Mouse (Mus musculus) E14TG2a.4 (cell line): Measurements from ENCODE around the gene Tacc2.

Source experiments
- H3K27me3 ChIP-seq: 2 replicates; pipeline ENCODE4 v1.6.1; 2014; ENCODE audit warnings: low read length, control low read depth; ENCODE audit not compliant: insufficient read depth
- H3K36me3 ChIP-seq: 2 replicates; pipeline ENCODE4 v1.6.1; 2014; ENCODE audit warnings: low read length, control low read depth; ENCODE audit not compliant: insufficient read depth
- H3K4me1 ChIP-seq: replicated peaks from 2 replicates; pipeline ENCODE4 v1.6.1; 2014; ENCODE audit warnings: low read depth, low read length, control low read depth
- H3K4me3 ChIP-seq: replicated peaks from 2 replicates; pipeline ENCODE4 v1.5.1; 2014; ENCODE audit warnings: mild to moderate bottlenecking, low read length
- H3K9me3 ChIP-seq: 2 replicates; pipeline ENCODE4 v1.6.1; 2014; ENCODE audit warnings: low read length, control low read depth
- CTCF ChIP-seq: conservative IDR thresholded peaks from 2 replicates; pipeline ENCODE4 v1.5.1; 2014; ENCODE audit warnings: low read length
- NANOG ChIP-seq: IDR thresholded peaks from 2 replicates; pipeline ENCODE4 v1.6.1; 2014; ENCODE audit warnings: borderline replicate concordance, low read length, mixed read lengths
- POU5F1 ChIP-seq: IDR thresholded peaks from 2 replicates; pipeline ENCODE4 v1.6.1; 2014; ENCODE audit warnings: low read length, borderline replicate concordance

Gene Tacc2

DNA sequence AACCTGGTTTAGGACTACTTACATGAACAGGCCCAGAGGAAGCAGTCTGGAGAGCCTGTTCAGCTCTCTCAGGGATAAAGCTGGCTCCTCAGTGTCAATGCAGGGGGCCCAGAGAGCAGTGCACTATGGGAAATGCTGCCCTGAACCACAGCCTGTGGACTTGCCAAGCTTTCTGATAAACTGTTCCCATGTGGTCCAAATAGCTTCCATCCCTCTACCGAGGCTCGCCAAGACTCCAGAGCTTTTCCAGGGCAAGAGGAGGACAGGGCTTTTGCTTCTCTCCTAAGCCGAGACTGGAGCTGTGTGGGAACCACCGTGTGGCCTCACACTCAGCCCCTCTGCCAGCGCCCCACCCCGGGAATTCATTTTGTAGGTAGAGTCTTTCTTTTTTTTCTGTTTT lies 101.2 kb downstream of the Tacc2 start:
- Histone ChIP-seq H3K4me1 (peaks cover 43% of the 10 kb centered on the region), H3K4me3 (no peak overlapping the region), H3K27me3 (no peaks in the 10 kb centered on the region), H3K9me3 (no peaks in the 10 kb centered on the region), H3K36me3 (peaks cover 72% of the 10 kb centered on the region)
- TF ChIP-seq CTCF (no peak), POU5F1 (no peak), NANOG (no peak)

DNA sequence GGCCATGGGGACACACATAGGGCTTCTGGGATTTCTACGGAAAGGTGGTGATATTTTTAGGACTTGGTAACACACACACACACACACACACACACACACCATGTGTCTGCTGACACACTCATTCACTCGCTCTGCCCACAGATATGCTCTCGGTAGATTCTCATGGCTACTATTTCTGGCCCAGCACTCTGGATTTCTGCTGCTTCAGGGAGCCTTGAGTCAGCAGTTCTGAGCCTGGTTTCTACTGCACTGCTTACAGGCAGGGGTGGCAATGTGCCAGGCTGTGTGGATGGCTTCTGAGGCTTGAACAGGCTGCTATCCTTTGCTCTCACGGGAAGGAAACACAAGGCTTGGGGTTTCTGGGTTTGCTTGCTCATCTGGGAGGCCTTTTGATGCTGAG lies 104.6 kb downstream of the Tacc2 start:
- Histone ChIP-seq H3K36me3 (peaks cover 53% of the 10 kb centered on the region), H3K4me1 (peaks cover 30% of the 10 kb centered on the region), H3K27me3 (no peaks in the 10 kb centered on the region), H3K9me3 (no peaks in the 10 kb centered on the region), H3K4me3 (no peak overlapping the region)
- TF ChIP-seq NANOG (no peak), CTCF (no peak), POU5F1 (no peak)

DNA sequence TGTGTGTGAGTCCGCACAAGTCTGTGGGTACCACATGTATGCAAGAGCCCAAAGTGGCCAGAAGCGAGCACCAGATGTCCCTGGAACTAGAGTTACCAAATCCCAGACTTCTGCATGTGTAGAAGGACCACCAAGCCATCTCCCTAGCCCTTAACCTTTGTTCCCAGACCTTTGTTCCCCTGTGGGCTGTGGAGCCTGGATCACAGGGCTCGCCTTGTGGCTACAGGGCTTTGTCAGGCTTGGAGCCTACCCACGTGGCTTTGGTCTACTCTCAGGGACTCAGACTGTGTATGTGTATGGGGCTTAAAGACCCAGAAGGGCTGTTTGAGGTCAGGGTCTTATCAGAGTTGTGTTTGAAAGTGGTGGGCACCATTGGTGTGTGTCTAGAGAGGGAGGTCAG lies 111.4 kb downstream of the Tacc2 start:
- Histone ChIP-seq H3K4me3 (no peak overlapping the region), H3K27me3 (no peaks in the 10 kb centered on the region), H3K4me1 (peaks cover 48% of the 10 kb centered on the region), H3K36me3 (peaks cover 11% of the 10 kb centered on the region; the same call in 1 of the 2 replicates), H3K9me3 (no peaks in the 10 kb centered on the region)
- no peak for TF ChIP-seq CTCF
- TF ChIP-seq POU5F1: no peak
- TF ChIP-seq NANOG: no peak

DNA sequence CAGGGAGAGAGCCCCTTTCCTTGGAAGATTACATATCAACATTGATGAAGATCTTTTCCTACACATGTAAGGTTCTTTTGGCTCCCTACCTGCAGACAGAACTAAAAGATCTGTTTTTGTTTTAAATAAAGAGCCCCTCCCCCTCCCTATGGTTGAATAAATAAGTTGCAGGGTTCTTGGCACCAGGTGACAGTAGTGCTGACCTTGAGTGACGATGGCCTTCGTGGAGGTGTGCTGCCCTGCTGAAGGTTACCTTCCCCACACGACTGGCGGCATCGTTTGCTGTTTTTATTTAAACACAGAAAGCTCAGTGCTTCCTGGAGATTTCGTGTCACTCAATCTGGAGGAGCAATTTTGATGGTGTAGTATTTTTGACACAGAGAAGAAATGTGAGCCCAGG lies 113.6 kb downstream of the Tacc2 start:
- Histone ChIP-seq H3K27me3 (no peaks in the 10 kb centered on the region), H3K4me1 (peaks cover 70% of the 10 kb centered on the region), H3K4me3 (no peak overlapping the region), H3K9me3 (no peaks in the 10 kb centered on the region), H3K36me3 (peaks cover 27% of the 10 kb centered on the region; the same call in 1 of the 2 replicates)
- TF ChIP-seq CTCF (no peak), NANOG (no peak), POU5F1 (no peak)

DNA sequence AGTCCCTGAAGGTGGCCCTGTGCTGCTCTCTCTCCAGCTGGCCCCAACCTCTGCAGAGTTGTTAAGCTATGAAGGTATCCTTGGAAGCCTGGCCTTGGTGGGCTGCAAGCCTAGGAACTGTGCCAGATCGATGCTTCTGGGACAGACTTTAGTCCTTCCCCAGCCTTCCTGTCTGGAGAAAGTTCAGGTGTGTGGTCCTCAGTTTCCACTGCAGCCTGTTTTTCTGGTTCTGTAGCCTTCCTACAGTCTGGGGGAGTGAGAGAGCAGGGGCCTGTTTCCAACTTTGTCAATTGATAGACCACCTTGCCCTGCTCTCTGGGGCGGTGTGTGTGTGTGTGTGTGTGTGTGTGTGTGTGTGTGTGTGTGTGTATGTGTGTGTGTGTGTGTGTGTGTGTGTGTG lies 114.7 kb downstream of the Tacc2 start:
- no peaks in the 10 kb centered on the region for H3K9me3 ChIP-seq
- peaks cover 22% of the 10 kb centered on the region; the same call in 1 of the 2 replicates for H3K36me3 ChIP-seq
- H3K4me1 ChIP-seq: peaks cover 77% of the 10 kb centered on the region
- H3K4me3 ChIP-seq: peak overlapping the region; percentile 84
- no peaks in the 10 kb centered on the region for H3K27me3 ChIP-seq
- no peak for TF ChIP-seq CTCF
- TF ChIP-seq POU5F1: no peak
- no peak for TF ChIP-seq NANOG

DNA sequence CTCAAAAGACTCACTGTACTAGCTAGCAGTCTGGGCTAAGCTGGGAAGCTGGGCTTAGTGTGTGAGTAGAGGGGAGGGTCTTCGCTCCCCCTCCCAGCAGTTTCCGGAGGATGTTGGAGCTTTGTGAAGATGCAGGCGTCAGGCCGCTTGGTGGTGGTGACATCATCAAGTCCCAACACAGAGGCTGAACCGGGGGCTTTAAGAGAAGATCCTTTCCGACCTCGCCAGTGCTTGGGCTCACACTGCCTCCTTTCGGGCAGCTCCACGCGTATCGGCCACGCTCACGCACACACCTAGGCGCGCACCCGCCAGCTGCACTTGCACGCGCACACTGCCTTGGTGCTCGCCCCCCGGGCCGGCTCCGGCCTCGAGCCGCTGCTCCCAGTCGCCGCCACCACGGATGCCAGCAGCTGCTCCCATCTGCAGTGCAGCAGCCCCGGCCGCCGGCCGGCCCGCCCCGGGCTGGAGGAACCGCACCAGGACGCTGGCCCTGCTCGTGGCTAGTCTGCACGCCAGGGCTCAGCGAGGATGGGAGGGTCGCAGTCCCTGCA lies 115.2 kb downstream of the Tacc2 start:
- Histone ChIP-seq H3K4me3 (peak overlapping the region; percentile 84), H3K27me3 (no peaks in the 10 kb centered on the region), H3K4me1 (peaks cover 74% of the 10 kb centered on the region), H3K36me3 (peaks cover 20% of the 10 kb centered on the region; the same call in 1 of the 2 replicates), H3K9me3 (no peaks in the 10 kb centered on the region)
- TF ChIP-seq CTCF (no peak), NANOG (no peak), POU5F1 (no peak)

DNA sequence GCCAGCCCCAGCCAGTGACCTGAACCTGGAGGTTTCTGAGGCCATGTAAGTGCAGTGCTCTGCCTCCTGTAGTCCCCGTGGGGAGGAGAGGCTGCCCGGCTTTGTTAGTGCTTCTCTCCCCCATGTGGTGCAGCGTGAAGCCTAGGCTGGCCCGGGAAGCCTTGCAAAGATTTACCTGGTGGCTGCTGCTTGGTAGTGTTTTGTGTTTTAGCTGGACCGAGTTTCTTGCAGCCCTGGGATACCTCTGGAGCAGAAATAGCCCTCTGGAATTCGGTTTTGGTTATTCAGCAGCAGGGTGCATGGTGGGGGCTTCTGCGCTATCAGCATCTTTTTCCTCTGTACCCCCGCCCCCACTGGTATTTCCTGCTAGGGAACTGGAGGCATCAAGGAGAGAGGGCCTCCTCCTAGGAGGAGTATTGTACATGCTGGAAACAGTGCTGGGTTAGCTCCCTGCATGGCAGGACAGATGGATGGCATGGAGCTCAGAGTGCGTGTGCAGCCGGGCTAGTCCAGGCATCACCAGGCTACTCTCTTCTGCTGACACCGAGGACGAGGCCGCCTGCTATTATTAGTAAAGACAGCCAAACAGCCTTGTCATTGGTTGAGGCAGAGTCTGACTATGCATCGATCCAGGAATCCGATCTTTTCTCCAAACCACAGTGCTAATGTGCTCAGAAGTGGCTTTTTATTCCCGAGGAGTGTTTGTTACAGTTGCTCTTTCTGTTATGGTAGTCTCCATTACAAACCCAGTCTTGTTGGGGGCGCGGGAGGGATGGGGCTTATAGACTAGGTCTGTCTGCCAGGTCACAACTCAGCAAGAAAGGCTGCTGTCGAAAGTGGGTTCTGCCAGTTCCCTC lies 115.9 kb downstream of the Tacc2 start:
- Histone ChIP-seq H3K36me3 (peaks cover 26% of the 10 kb centered on the region; the same call in 1 of the 2 replicates), H3K9me3 (no peaks in the 10 kb centered on the region), H3K4me3 (peak overlapping the region; percentile 84), H3K4me1 (peaks cover 73% of the 10 kb centered on the region), H3K27me3 (no peaks in the 10 kb centered on the region)
- TF ChIP-seq CTCF (no peak), POU5F1 (no peak), NANOG (no peak)

DNA sequence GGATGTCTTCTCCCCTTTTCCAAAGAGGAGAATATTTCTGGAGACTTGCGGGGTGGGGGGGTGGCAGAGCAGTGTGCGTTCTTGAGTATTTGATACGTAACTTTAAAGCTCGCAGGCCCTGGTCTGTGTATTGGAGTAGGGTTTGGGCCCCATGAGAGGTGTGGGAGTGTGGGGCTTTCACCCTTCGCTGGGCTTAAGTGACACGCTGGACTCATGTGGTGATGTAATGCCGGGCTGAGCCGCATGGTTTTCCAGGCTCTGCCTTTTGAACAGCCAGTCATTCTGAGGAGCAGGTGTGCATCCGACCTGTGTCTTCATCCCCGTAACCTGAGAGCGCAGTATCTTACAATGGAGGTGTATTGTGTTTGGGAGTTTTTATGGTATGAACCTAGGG lies 116.6 kb downstream of the Tacc2 start:
- Histone ChIP-seq H3K4me1 (peaks cover 70% of the 10 kb centered on the region), H3K27me3 (no peaks in the 10 kb centered on the region), H3K9me3 (no peaks in the 10 kb centered on the region), H3K4me3 (peak overlapping the region; percentile 84), H3K36me3 (peaks cover 31% of the 10 kb centered on the region; the same call in 1 of the 2 replicates)
- no peak for TF ChIP-seq POU5F1
- no peak for TF ChIP-seq NANOG
- TF ChIP-seq CTCF: no peak
